Mouse (Mus musculus): Measurements from ENCODE around the gene Rxrb. TPM values are rescaled to one million over a fixed set of nuclear protein-coding genes. Genes with fewer than 3 reads are reported as not detected.

Rxrb gene
- polyA plus RNA-seq, 1 experiment from 2014 or later, result 64.7 TPM

GRCm38 (mm10) chr17:34078148-34078547 is 46.5 kb downstream of the Rxrb start:
- no peak for ATAC-seq (replicated peaks)
- no peaks in the 10 kb centered on the region for H3K9me3 ChIP-seq
- H3K9ac ChIP-seq, result no peak overlapping the region
- peaks cover 10% of the 10 kb centered on the region for H3K27me3 ChIP-seq (replicated peaks)
- peaks cover 10% of the 10 kb centered on the region for H3K4me1 ChIP-seq
- WGBS, result 61% methylated on average over 4 of the region's 4 CpGs
- no peak overlapping the region for H3K27ac ChIP-seq
- no peak overlapping the region for H3K4me3 ChIP-seq
- H3K36me3 ChIP-seq (replicated peaks), result no peaks in the 10 kb centered on the region
- H3K4me2 ChIP-seq, result no peak overlapping the region

GRCm38 (mm10) chr17:34079002-34079401 is 47.4 kb downstream of the Rxrb start:
- no peak for ATAC-seq (replicated peaks)
- H3K27ac ChIP-seq, result no peak overlapping the region
- no peaks in the 10 kb centered on the region for H3K9me3 ChIP-seq
- H3K4me1 ChIP-seq, result peaks cover 12% of the 10 kb centered on the region
- WGBS, result 91% methylated on average over 11 of the region's 11 CpGs
- no peak overlapping the region for H3K4me2 ChIP-seq
- no peak overlapping the region for H3K4me3 ChIP-seq
- H3K36me3 ChIP-seq (replicated peaks), result no peaks in the 10 kb centered on the region
- peaks cover 10% of the 10 kb centered on the region for H3K27me3 ChIP-seq (replicated peaks)
- H3K9ac ChIP-seq, result no peak overlapping the region

- Histone ChIP-seq H3K27me3 (replicated peaks) (peaks cover 10% of the 10 kb centered on the region), H3K4me1 (peaks cover 12% of the 10 kb centered on the region), H3K36me3 (replicated peaks) (no peaks in the 10 kb centered on the region), H3K4me3 (no peak overlapping the region), H3K9ac (no peak overlapping the region), H3K9me3 (no peaks in the 10 kb centered on the region), H3K27ac (no peak overlapping the region), H3K4me2 (no peak overlapping the region)
- peak; percentile 88 for ATAC-seq (replicated peaks)
- 16% methylated on average over 5 of the region's 5 CpGs for WGBS
These were observed 48.0 kb downstream of the Rxrb start for GRCm38 (mm10) chr17:34079621-34080020.

- Histone ChIP-seq H3K27ac (no peak overlapping the region), H3K36me3 (replicated peaks) (no peaks in the 10 kb centered on the region), H3K27me3 (replicated peaks) (no peaks in the 10 kb centered on the region), H3K4me2 (no peak overlapping the region), H3K4me3 (no peak overlapping the region), H3K4me1 (0 out of 2 replicates have a peak, but pooled peaks cover 3% of the 10 kb centered on the region), H3K9me3 (no peaks in the 10 kb centered on the region), H3K9ac (no peak overlapping the region)
- ATAC-seq (replicated peaks), result no peak
- 2% methylated on average over 8 of the region's 8 CpGs for WGBS
These were observed 51.5 kb downstream of the Rxrb start for GRCm38 (mm10) chr17:34083104-34083503.

- ATAC-seq (replicated peaks), result no peak
- Histone ChIP-seq H3K36me3 (replicated peaks) (no peaks in the 10 kb centered on the region), H3K4me2 (no peak overlapping the region), H3K9ac (no peak overlapping the region), H3K9me3 (no peaks in the 10 kb centered on the region), H3K27ac (no peak overlapping the region), H3K27me3 (replicated peaks) (no peaks in the 10 kb centered on the region), H3K4me1 (0 out of 2 replicates have a peak, but pooled peaks cover 3% of the 10 kb centered on the region), H3K4me3 (no peak overlapping the region)
- 27% methylated on average over 2 of the region's 2 CpGs for WGBS
These were observed 55.8 kb downstream of the Rxrb start for GRCm38 (mm10) chr17:34087386-34087785.

MicroRNA genes within 50 kb of the gene (microRNA counts, 519-probe panel; counts per million panel counts)
- 3,307 counts per million, percentile 76 among the panel's probes with 10 or more counts for microRNA mmu-miR-219

Small RNA genes lying within 50 kb of the gene (microRNA-seq; reads per million reads assigned to microRNA genes)
- gene Mir219a-1 (not detected), gene Mir219c (not detected)

Other genes with a start within 250 kb of the Rxrb start
- gene Angptl4, start 250.0 kb upstream of the Rxrb start, polyA plus RNA-seq (2015; fragmentation: Nextera tagmentation; extraction: Ambion mirVana), result 22.6 and 23.3 TPM in 2 replicates
- 51.5 and 53.4 TPM in 2 replicates for gene Kank3, start 221.3 kb upstream of the Rxrb start, polyA plus RNA-seq (2015; fragmentation: Nextera tagmentation; extraction: Ambion mirVana)
- 476 TPM in 2 replicates for gene Rps28, start 207.2 kb upstream of the Rxrb start, polyA plus RNA-seq (2015; fragmentation: Nextera tagmentation; extraction: Ambion mirVana)
- gene Ndufa7, start 207.2 kb upstream of the Rxrb start, polyA plus RNA-seq (2015; fragmentation: Nextera tagmentation; extraction: Ambion mirVana), result 467 and 476 TPM in 2 replicates
- gene Cd320, start 188.7 kb upstream of the Rxrb start, polyA plus RNA-seq (2015; fragmentation: Nextera tagmentation; extraction: Ambion mirVana), result 50.8 and 58.9 TPM in 2 replicates
- gene Gm7029, start 158.0 kb upstream of the Rxrb start, polyA plus RNA-seq (2015; fragmentation: Nextera tagmentation; extraction: Ambion mirVana), result not detected in 2 replicates
- 1.5 and 2.6 TPM in 2 replicates for gene Kifc1, start 141.2 kb upstream of the Rxrb start, polyA plus RNA-seq (2015; fragmentation: Nextera tagmentation; extraction: Ambion mirVana)
- 0.50 and 0.51 TPM in 2 replicates for gene Platr17, start 126.7 kb upstream of the Rxrb start, polyA plus RNA-seq (2015; fragmentation: Nextera tagmentation; extraction: Ambion mirVana)
- 59.4 and 61.1 TPM in 2 replicates for gene Daxx, start 122.4 kb upstream of the Rxrb start, polyA plus RNA-seq (2015; fragmentation: Nextera tagmentation; extraction: Ambion mirVana)
- gene Tapbp, start 115.9 kb upstream of the Rxrb start, polyA plus RNA-seq (2015; fragmentation: Nextera tagmentation; extraction: Ambion mirVana), result 23.6 and 28.6 TPM in 2 replicates
- 18.1 and 18.3 TPM in 2 replicates for gene Zbtb22, start 115.9 kb upstream of the Rxrb start, polyA plus RNA-seq (2015; fragmentation: Nextera tagmentation; extraction: Ambion mirVana)
- 60.9 and 61.1 TPM in 2 replicates for gene Rgl2, start 102.3 kb upstream of the Rxrb start, polyA plus RNA-seq (2015; fragmentation: Nextera tagmentation; extraction: Ambion mirVana)
- 178 TPM in 2 replicates for gene Pfdn6, start 91.5 kb upstream of the Rxrb start, polyA plus RNA-seq (2015; fragmentation: Nextera tagmentation; extraction: Ambion mirVana)
- gene Wdr46, start 91.2 kb upstream of the Rxrb start, polyA plus RNA-seq (2015; fragmentation: Nextera tagmentation; extraction: Ambion mirVana), result 25.9 and 26.2 TPM in 2 replicates
- 14.9 and 15.1 TPM in 2 replicates for gene B3galt4, start 80.3 kb upstream of the Rxrb start, polyA plus RNA-seq (2015; fragmentation: Nextera tagmentation; extraction: Ambion mirVana)
- gene Vps52, start 76.0 kb upstream of the Rxrb start, polyA plus RNA-seq (2015; fragmentation: Nextera tagmentation; extraction: Ambion mirVana), result 80.9 and 84.4 TPM in 2 replicates
- gene Rps18, start 75.8 kb upstream of the Rxrb start, polyA plus RNA-seq (2015; fragmentation: Nextera tagmentation; extraction: Ambion mirVana), result 689 and 743 TPM in 2 replicates
- 19.0 and 20.1 TPM in 2 replicates for gene H2-K1, start 31.5 kb upstream of the Rxrb start, polyA plus RNA-seq (2015; fragmentation: Nextera tagmentation; extraction: Ambion mirVana)
- 22.8 and 26.3 TPM in 2 replicates for gene Ring1, start 7.1 kb upstream of the Rxrb start, polyA plus RNA-seq (2015; fragmentation: Nextera tagmentation; extraction: Ambion mirVana)
- 65.6 and 74.1 TPM in 2 replicates for gene H2-Ke6, start 3.8 kb upstream of the Rxrb start, polyA plus RNA-seq (2015; fragmentation: Nextera tagmentation; extraction: Ambion mirVana)
- 178 and 184 TPM in 2 replicates for gene Slc39a7, start 130 bp upstream of the Rxrb start, polyA plus RNA-seq (2015; fragmentation: Nextera tagmentation; extraction: Ambion mirVana)
- 3.2 and 4.8 TPM in 2 replicates for gene Col11a2, start 7.6 kb downstream of the Rxrb start, polyA plus RNA-seq (2015; fragmentation: Nextera tagmentation; extraction: Ambion mirVana)
- not detected in 2 replicates for gene H2-Oa, start 60.5 kb downstream of the Rxrb start, polyA plus RNA-seq (2015; fragmentation: Nextera tagmentation; extraction: Ambion mirVana)
- gene H2-DMa, start 87.7 kb downstream of the Rxrb start, polyA plus RNA-seq (2015; fragmentation: Nextera tagmentation; extraction: Ambion mirVana), result 17.2 and 18.8 TPM in 2 replicates
- gene Brd2, start 90.8 kb downstream of the Rxrb start, polyA plus RNA-seq (2015; fragmentation: Nextera tagmentation; extraction: Ambion mirVana), result 137 and 140 TPM in 2 replicates
- 0.27 and 0.65 TPM in 2 replicates for gene H2-DMb2, start 111.5 kb downstream of the Rxrb start, polyA plus RNA-seq (2015; fragmentation: Nextera tagmentation; extraction: Ambion mirVana)
- gene H2-DMb1, start 121.3 kb downstream of the Rxrb start, polyA plus RNA-seq (2015; fragmentation: Nextera tagmentation; extraction: Ambion mirVana), result 0.79 and 1.2 TPM in 2 replicates
- 2.3 and 3.1 TPM in 2 replicates for gene Tap1, start 155.7 kb downstream of the Rxrb start, polyA plus RNA-seq (2015; fragmentation: Nextera tagmentation; extraction: Ambion mirVana)
- gene Psmb9, start 156.0 kb downstream of the Rxrb start, polyA plus RNA-seq (2015; fragmentation: Nextera tagmentation; extraction: Ambion mirVana), result 1.5 and 2.0 TPM in 2 replicates
- gene Psmb8, start 165.9 kb downstream of the Rxrb start, polyA plus RNA-seq (2015; fragmentation: Nextera tagmentation; extraction: Ambion mirVana), result 4.1 and 4.2 TPM in 2 replicates
- gene Tap2, start 171.7 kb downstream of the Rxrb start, polyA plus RNA-seq (2015; fragmentation: Nextera tagmentation; extraction: Ambion mirVana), result 1.7 and 2.2 TPM in 2 replicates
- gene H2-Ob, start 207.1 kb downstream of the Rxrb start, polyA plus RNA-seq (2015; fragmentation: Nextera tagmentation; extraction: Ambion mirVana), result 0.06 and 0.18 TPM in 2 replicates
- gene H2-Ab1, start 225.9 kb downstream of the Rxrb start, polyA plus RNA-seq (2015; fragmentation: Nextera tagmentation; extraction: Ambion mirVana), result 1.4 and 2.3 TPM in 2 replicates

All from midbrain, embryonic 15.5 days (tissue).